19 mouse cellular contexts compared by ENCODE assay signal in the genomic region with DNA sequence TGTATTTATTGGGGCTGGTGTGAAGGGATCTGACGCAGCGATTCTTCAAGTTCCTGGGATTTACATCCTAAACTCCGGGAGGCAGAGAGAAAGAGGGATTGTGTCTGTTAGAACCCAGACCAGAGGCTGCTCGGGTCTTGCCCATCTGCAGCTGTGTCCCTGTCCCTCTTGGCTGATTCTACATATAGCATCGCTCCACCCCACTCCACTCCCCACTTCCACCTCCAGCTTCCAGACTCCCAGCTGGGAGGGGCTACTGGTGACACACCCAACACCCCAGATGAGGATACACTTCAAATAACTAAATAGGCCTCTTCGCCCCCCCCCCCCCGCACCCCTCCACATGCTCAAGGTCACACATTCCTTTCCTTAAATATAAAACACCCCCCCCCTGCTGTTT.
"Had no signal": no experiment of that assay in that cellular context is flagged by ENCODE, and none has a peak within 500 bp of the region (broad histone marks: within the 10 kb centered on the region; RNA-seq: fewer than 3 reads in every experiment).

No protein-coding gene starts in this region.

- H3K27ac ChIP-seq: kidney, postnatal 0 days; liver, embryonic 13.5 days; lung, embryonic 15.5 days; macrophage; midbrain, embryonic 12.5 days; neural tube, embryonic 13.5 days; stomach, embryonic 15.5 days had no signal

- H3K4me1 ChIP-seq: liver, embryonic 13.5 days; lung, embryonic 15.5 days; megakaryocyte, embryonic 14.5 days; stomach, embryonic 15.5 days had no signal

- H3K36me3 ChIP-seq: liver, embryonic 13.5 days; lung, embryonic 15.5 days; midbrain, embryonic 12.5 days; neural tube, embryonic 13.5 days; stomach, embryonic 15.5 days had no signal

- H3K27me3 ChIP-seq: liver, embryonic 13.5 days; lung, embryonic 15.5 days; neural tube, embryonic 13.5 days; stomach, embryonic 15.5 days had no signal

- H3K4me2 ChIP-seq: liver, embryonic 13.5 days; lung, embryonic 15.5 days; midbrain, embryonic 12.5 days; neural tube, embryonic 13.5 days; stomach, embryonic 15.5 days had no signal

- DNase-seq: kidney, adult 9 months; kidney, postnatal 36 days; layer of hippocampus, adult 9-11 months; layer of hippocampus, postnatal 36 days; liver; liver, embryonic 13.5 days; liver, postnatal 0 days; lung, postnatal 14 days; retina, postnatal 1 day; right cerebral cortex, postnatal 14 days; thymus, adult 2 months; thymus, postnatal 25 days had no signal

- ATAC-seq: liver, postnatal 0 days had no signal

- H3K4me3 ChIP-seq: liver, embryonic 13.5 days; lung, embryonic 15.5 days; megakaryocyte, embryonic 14.5 days; midbrain, embryonic 12.5 days; neural tube, embryonic 13.5 days; stomach, embryonic 15.5 days had no signal

- H3K9ac ChIP-seq: liver, embryonic 13.5 days; liver, postnatal 0 days; lung, embryonic 15.5 days; midbrain, embryonic 12.5 days; neural tube, embryonic 13.5 days; stomach, embryonic 15.5 days had no signal

- H3K9me3 ChIP-seq: liver, embryonic 13.5 days; lung, embryonic 15.5 days; megakaryocyte, embryonic 14.5 days; midbrain, embryonic 12.5 days; neural tube, embryonic 13.5 days; stomach, embryonic 15.5 days had no signal
